Mouse (Mus musculus) small intestine, adult 2 months (tissue): ENCODE results near the gene Hsf4. TPM values are rescaled to one million over a fixed set of nuclear protein-coding genes. Genes with fewer than 3 reads are reported as not detected.
"Not testable (repeated sequence)": the region's sequence is repeated elsewhere in the genome, so short reads cannot be mapped to it uniquely, and the experiment has no call there.

Experiments used
- H3K27ac ChIP-seq: fragments of 200-500 bp; 2 replicates; pipeline ENCODE4 v1.5.1; 2012; ENCODE audit warnings: low read depth, low read length, control low read depth, inconsistent platforms; ENCODE audit not compliant: insufficient read depth
- H3K27me3 ChIP-seq: fragments of 200-500 bp; 2 replicates; pipeline ENCODE4 v1.6.1; 2012; ENCODE audit warnings: mild to moderate bottlenecking, moderate library complexity, low read length, inconsistent platforms; ENCODE audit not compliant: control insufficient read depth, insufficient read depth
- H3K36me3 ChIP-seq: fragments of 200-500 bp; 2 replicates; pipeline ENCODE4 v1.6.1; 2012; ENCODE audit warnings: mild to moderate bottlenecking, low read length, control low read depth, inconsistent platforms; ENCODE audit not compliant: control insufficient read depth, insufficient read depth
- H3K4me1 ChIP-seq: fragments of 200-500 bp; 2 replicates; pipeline ENCODE4 v1.6.1; 2012; ENCODE audit warnings: low read length, inconsistent platforms, mixed read lengths; ENCODE audit not compliant: control insufficient read depth, insufficient read depth, insufficient read length
- H3K4me3 ChIP-seq: fragments of 200-500 bp; 2 replicates; pipeline ENCODE4 v1.5.1; 2012; ENCODE audit warnings: low read depth, mild to moderate bottlenecking, control low read depth, inconsistent platforms, low read length, moderate library complexity
- CTCF ChIP-seq: fragments of 200-500 bp; IDR thresholded peaks from 2 replicates; pipeline ENCODE4 v1.5.1; 2012; ENCODE audit warnings: low read depth, mild to moderate bottlenecking, control low read depth, inconsistent platforms, low read length, moderate library complexity, mixed read lengths; ENCODE audit not compliant: insufficient replicate concordance, insufficient read length; ENCODE audit errors: extremely low read depth
- POLR2A ChIP-seq: fragments of 200-500 bp; IDR thresholded peaks from 2 replicates; pipeline ENCODE4 v1.6.1; 2012; ENCODE audit warnings: low read depth, mild to moderate bottlenecking, control low read depth, inconsistent platforms, low read length, moderate library complexity
- WGBS: fragments of 180-500 bp; shearing (Covaris S2); methylation state at CpG from one replicate; pipeline ENCODE4 v1.1.7; 2018; 5-methylcytosine and 5-hydroxymethylcytosine counted together
- polyA plus RNA-seq: library from polyadenylated mRNA; depleted of rRNA; stranded (reverse); fragments of >200 nt; gene quantifications from 2 replicates; pipeline ENCODE4 v1.2.3, GENCODE M21; 2012; rRNA removed

Gene Hsf4
- 1.2 and 1.3 TPM in 2 replicates for polyA plus RNA-seq

GRCm38 (mm10) chr8:105269461-105269947, at the start of gene Hsf4:
Gene Hsf4, plus strand, starts transcription at chr8:105269801.
- Histone ChIP-seq H3K4me1 (peaks cover 19% of the 10 kb centered on the region), H3K27ac (no peak within 1 kb of the TSS), H3K27me3 (peaks cover 7% of the 10 kb centered on the region), H3K4me3 (peak within 1 kb of the TSS; percentile 55), H3K36me3 (peaks cover 19% of the 10 kb centered on the region)
- 3% methylated on average over 42 of the region's 42 CpGs for WGBS
- TF ChIP-seq CTCF: no peak
- peak; percentile 27 for TF ChIP-seq POLR2A

GRCm38 (mm10) chr8:105223850-105224249, 45.8 kb upstream of the Hsf4 start:
- Histone ChIP-seq H3K27me3 (no peaks in the 10 kb centered on the region), H3K4me3 (no peak overlapping the region), H3K4me1 (no peaks in the 10 kb centered on the region), H3K27ac (no peak overlapping the region), H3K36me3 (no peaks in the 10 kb centered on the region)
- TF ChIP-seq POLR2A: no peak
- no peak for TF ChIP-seq CTCF
- WGBS: 78% methylated on average over 7 of the region's 7 CpGs

GRCm38 (mm10) chr8:105224413-105225271, 45.0 kb upstream of the Hsf4 start, which contains the start of gene D230025D16Rik:
Gene D230025D16Rik, plus strand, starts transcription at chr8:105225145.
- peak within 1 kb of the TSS; percentile 66 for H3K27ac ChIP-seq
- 2% methylated on average over 34 of the region's 34 CpGs for WGBS
- peak within 1 kb of the TSS; percentile 88 for H3K4me3 ChIP-seq
- no peaks in the 10 kb centered on the region for H3K36me3 ChIP-seq
- H3K4me1 ChIP-seq: no peaks in the 10 kb centered on the region
- TF ChIP-seq POLR2A (peak; percentile 93), CTCF (no peak)
- no peaks in the 10 kb centered on the region for H3K27me3 ChIP-seq

GRCm38 (mm10) chr8:105225272-105225593, 44.4 kb upstream of the Hsf4 start:
- peak overlapping the region; percentile 66 for H3K27ac ChIP-seq
- H3K4me3 ChIP-seq: peak overlapping the region; percentile 88
- H3K27me3 ChIP-seq: no peaks in the 10 kb centered on the region
- no peaks in the 10 kb centered on the region for H3K36me3 ChIP-seq
- TF ChIP-seq CTCF: no peak
- TF ChIP-seq POLR2A: no peak; the same call in 1 of the 2 replicates
- no peaks in the 10 kb centered on the region for H3K4me1 ChIP-seq
- 1% methylated on average over 27 of the region's 27 CpGs for WGBS

- no peak overlapping the region for H3K27ac ChIP-seq
- 2% methylated on average over 6 of the region's 6 CpGs for WGBS
- TF ChIP-seq CTCF (no peak), POLR2A (no peak)
- no peaks in the 10 kb centered on the region for H3K4me1 ChIP-seq
- H3K4me3 ChIP-seq: no peak overlapping the region
- H3K36me3 ChIP-seq: peaks cover under 1% of the 10 kb centered on the region; the same call in 1 of the 2 replicates
- no peaks in the 10 kb centered on the region for H3K27me3 ChIP-seq
Observed at GRCm38 (mm10) chr8:105225917-105226316, 43.7 kb upstream of the Hsf4 start.

- TF ChIP-seq CTCF (no peak), POLR2A (no peak)
- no peaks in the 10 kb centered on the region for H3K27me3 ChIP-seq
- H3K4me1 ChIP-seq: no peaks in the 10 kb centered on the region
- WGBS: 83% methylated on average over 12 of the region's 12 CpGs
- H3K27ac ChIP-seq: no peak overlapping the region
- peaks cover 25% of the 10 kb centered on the region for H3K36me3 ChIP-seq
- no peak overlapping the region for H3K4me3 ChIP-seq
Observed at GRCm38 (mm10) chr8:105231503-105232320, 37.9 kb upstream of the Hsf4 start.

- not testable (repeated sequence) for H3K4me1 ChIP-seq, H3K27me3 ChIP-seq, H3K4me3 ChIP-seq, H3K27ac ChIP-seq
- peaks cover 28% of the 10 kb centered on the region for H3K36me3 ChIP-seq
- 86% methylated on average over 4 of the region's 4 CpGs for WGBS
Observed at GRCm38 (mm10) chr8:105232321-105232693, 37.3 kb upstream of the Hsf4 start.
